Mouse (Mus musculus): ENCODE data around the gene Samd7.

GRCm38 (mm10) chr3:30742891-30743290 lies 3.2 kb upstream of the Samd7 start:
- TF ChIP-seq MAX (IDR thresholded peaks at IDR 0.05) = no peak
- TF ChIP-seq USF1 (IDR thresholded peaks at IDR 0.05; ENCODE audit: low read depth) = no peak
- TF ChIP-seq MYOG (IDR thresholded peaks at IDR 0.05; ENCODE audit: control insufficient read depth, extremely low read depth, insufficient read length) = no peak
